Comparison of ENCODE assay signal across 10 mouse cellular contexts in genomic region chr16:37688181-37688580, GRCm38 (mm10). TPM values are rescaled to one million over a fixed set of nuclear protein-coding genes. Genes with fewer than 3 reads are reported as not detected.
DNase-seq lines count a peak whose midpoint lies in the region; ATAC-seq and TF ChIP-seq lines count a peak whose summit lies in the region.
"Had no signal": no experiment of that assay in that cellular context is flagged by ENCODE, and none has a peak within 500 bp of the region (broad histone marks: within the 10 kb centered on the region; RNA-seq: fewer than 3 reads in every experiment).

No protein-coding gene starts in this region.

- no peaks in the 10 kb centered on the region for H3K9me3 ChIP-seq in heart, embryonic 12.5 days (replicated peaks)
- no peaks in the 10 kb centered on the region for H3K9me3 ChIP-seq in hindbrain, embryonic 10.5 days
- H3K9me3 ChIP-seq: limb, embryonic 12.5 days had no signal

- peak; percentile 4; the same call in 1 of the 2 replicates for TF ChIP-seq CTCF in spleen, adult 2 months (IDR thresholded peaks at IDR 0.05; ENCODE audit: extremely low read depth, insufficient read depth, insufficient read length, insufficient replicate concordance)

- H3K27ac ChIP-seq in heart, embryonic 12.5 days (ENCODE audit: poor library complexity, severe bottlenecking): peak overlapping the region; percentile 41; the same call in 1 of the 2 replicates
- H3K27ac ChIP-seq in spleen, adult 2 months (ENCODE audit: insufficient read depth, low read length): no peak overlapping the region
- H3K27ac ChIP-seq in hindbrain, embryonic 10.5 days: no peak overlapping the region
- H3K27ac ChIP-seq: limb, embryonic 12.5 days had no signal

- H3K27me3 ChIP-seq in heart, embryonic 12.5 days (replicated peaks): no peaks in the 10 kb centered on the region
- no peaks in the 10 kb centered on the region for H3K27me3 ChIP-seq in spleen, adult 2 months (ENCODE audit: control insufficient read depth, insufficient read depth, low read length)
- H3K27me3 ChIP-seq in hindbrain, embryonic 10.5 days (ENCODE audit: insufficient read depth, poor library complexity, severe bottlenecking): no peaks in the 10 kb centered on the region
- H3K27me3 ChIP-seq: limb, embryonic 12.5 days had no signal

- no peak overlapping the region for H3K4me2 ChIP-seq in heart, embryonic 12.5 days
- H3K4me2 ChIP-seq: limb, embryonic 12.5 days had no signal

- no peak overlapping the region for H3K4me3 ChIP-seq in heart, embryonic 12.5 days
- no peak overlapping the region for H3K4me3 ChIP-seq in spleen, adult 2 months (ENCODE audit: extremely low read depth, insufficient read depth, insufficient read length)
- H3K4me3 ChIP-seq in hindbrain, embryonic 10.5 days: no peak overlapping the region
- H3K4me3 ChIP-seq: limb, embryonic 12.5 days had no signal

- no peak for ATAC-seq in heart, embryonic 12.5 days (ENCODE audit: insufficient number of reproducible peaks, low FRiP score)

- DNase-seq in heart, adult 18-20 months: no peak
- peak in 1 of 2 experiments; percentile 34 for DNase-seq in spleen, adult 2 months (ENCODE audit: low read depth in 1 of 2, low spot score in 2 of 2)
- no peak for DNase-seq in spleen, adult 12 weeks (ENCODE audit: low spot score)
- DNase-seq in heart, postnatal 4 days: peak; percentile 41
- no peak for DNase-seq in frontal cortex, postnatal 14 days (ENCODE audit: low spot score in 2 of 2)
- no peak for DNase-seq in urinary bladder, postnatal 4 days (ENCODE audit: low spot score in 2 of 2)
- no peak for DNase-seq in hindbrain, embryonic 10.5 days (ENCODE audit: low spot score)
- DNase-seq: cerebellum, adult 9-11 months had no signal

- WGBS in heart, embryonic 12.5 days: 71% methylated on average over 2 of the region's 2 CpGs
- 55% methylated on average over 2 of the region's 2 CpGs for WGBS in spleen, adult 2 months
- 69% methylated on average over 2 of the region's 2 CpGs for WGBS in hindbrain, embryonic 10.5 days

- H3K9ac ChIP-seq in heart, embryonic 12.5 days: no peak overlapping the region
- H3K9ac ChIP-seq: limb, embryonic 12.5 days had no signal

- H3K36me3 ChIP-seq in heart, embryonic 12.5 days: no peaks in the 10 kb centered on the region
- H3K36me3 ChIP-seq in spleen, adult 2 months (ENCODE audit: control insufficient read depth, insufficient read depth, low read length): no peaks in the 10 kb centered on the region
- no peaks in the 10 kb centered on the region for H3K36me3 ChIP-seq in hindbrain, embryonic 10.5 days
- H3K36me3 ChIP-seq: limb, embryonic 12.5 days had no signal

- H3K4me1 ChIP-seq in heart, embryonic 12.5 days (replicated peaks): peaks cover 62% of the 10 kb centered on the region
- peaks cover 5% of the 10 kb centered on the region; the same call in 1 of the 2 replicates for H3K4me1 ChIP-seq in spleen, adult 2 months (ENCODE audit: control insufficient read depth, insufficient read depth, insufficient read length)
- peaks cover 48% of the 10 kb centered on the region for H3K4me1 ChIP-seq in hindbrain, embryonic 10.5 days (replicated peaks)

- TF ChIP-seq POLR2A in spleen, adult 2 months (IDR thresholded peaks at IDR 0.05; ENCODE audit: low read depth, low read length): no peak

RNA-seq across cellular contexts. Expression of gene Ndufb4, which starts 33.9 kb away (rescaled TPM):
- polyA plus RNA-seq in heart, embryonic 12.5 days (2016; fragmentation: Nextera tagmentation; extraction: Ambion mirVana): 94.1 and 110 TPM in 2 replicates
- total RNA-seq in heart, adult 18-20 months (2021): 100 to 1,000 TPM; 123 to 199 TPM
- 16.0 and 33.0 TPM in 2 replicates for polyA plus RNA-seq in spleen, adult 2 months (2012; rRNA removed)
- 100 to 1,000 TPM; 141 to 154 TPM for total RNA-seq in heart, postnatal 4 days (2021)
- polyA plus RNA-seq in hindbrain, embryonic 10.5 days (2016; fragmentation: Nextera tagmentation; extraction: Ambion mirVana): 47.6 and 54.3 TPM in 2 replicates
